Mouse (Mus musculus) spleen, embryonic (tissue): ENCODE results near the gene Fkbp5.

ENCODE experiments used
- CTCF ChIA-PET: fragments of 350-600 bp; sonication (Branson Sonifier 250); formaldehyde crosslinking; loops from one replicate; lab custom pipeline; 2022; lab: Charles Lee

Fkbp5 gene

DNA sequence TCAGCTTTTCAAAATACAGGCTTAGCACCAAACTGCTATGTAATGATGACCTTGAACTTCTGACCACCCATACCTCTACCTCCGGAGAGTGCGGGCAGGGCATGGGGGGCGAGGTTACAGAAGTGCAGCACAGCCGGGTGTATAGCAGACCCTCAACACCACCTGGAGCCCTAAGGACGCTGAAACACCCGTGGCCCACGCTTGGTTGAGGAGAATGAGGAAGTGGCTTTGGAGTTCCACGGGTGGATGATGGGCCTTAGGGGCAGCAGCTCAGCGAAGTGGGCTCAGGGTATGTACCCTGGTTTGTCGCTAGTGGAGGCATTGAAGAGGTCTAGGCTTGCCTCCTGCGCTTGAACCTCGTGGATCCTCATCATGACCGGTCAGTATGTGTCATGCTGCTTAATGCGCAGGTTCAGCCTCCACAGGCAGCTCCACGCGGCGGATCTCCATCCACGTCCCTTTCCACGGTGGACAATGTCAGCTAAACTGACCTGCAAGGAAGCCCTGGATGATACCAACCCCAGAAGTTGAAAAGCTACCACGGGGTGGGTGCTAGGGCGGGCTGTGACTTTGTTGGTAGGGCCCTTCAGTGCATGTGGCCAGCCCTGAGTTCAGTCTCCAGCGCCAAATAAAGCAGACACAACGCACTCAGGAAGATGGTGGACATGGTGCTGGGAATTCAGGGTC is 6.8 kb upstream of the Fkbp5 start:
- CTCF ChIA-PET: interaction anchor here (0.6 to 1.6 kb wide), 6 partner anchors 8 to 120 kb away, joined by 3 to 10 read pairs (median 5); no protein-coding TSS in a partner anchor

DNA sequence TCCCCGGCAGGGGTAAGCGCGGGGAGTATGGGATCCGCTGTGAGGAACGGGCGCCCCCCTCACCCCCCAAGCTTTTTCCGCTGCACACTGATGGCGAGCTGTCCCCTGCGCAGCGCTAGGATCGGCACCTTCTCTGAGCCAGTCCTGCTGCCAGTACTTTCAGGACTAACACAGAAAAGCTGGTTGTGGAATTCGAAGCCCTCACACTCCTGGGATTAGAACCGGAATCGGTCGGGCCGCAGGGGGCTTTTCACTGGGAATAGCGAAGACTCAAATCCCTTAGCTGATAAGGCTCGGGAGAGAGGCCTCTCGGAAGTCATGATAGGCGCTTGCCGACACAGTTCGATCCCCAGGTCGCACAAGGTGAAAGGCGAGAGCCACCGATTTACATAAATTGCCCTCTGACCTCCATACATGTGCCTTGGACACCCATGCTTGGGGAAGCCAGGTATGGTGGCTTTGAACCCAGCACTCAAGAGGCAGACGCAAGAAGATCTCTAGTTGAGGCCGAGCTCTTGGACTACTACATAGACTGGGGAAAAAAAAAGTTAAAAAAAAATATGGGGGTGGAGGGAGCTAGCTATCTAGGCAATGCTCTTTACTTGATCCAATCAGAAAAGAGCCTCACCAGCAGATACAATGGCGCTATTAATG is 6.2 kb upstream of the Fkbp5 start:
- CTCF ChIA-PET: interaction anchor here (0.5 to 1.3 kb wide), 4 partner anchors 9 to 119 kb away, joined by 3 to 12 read pairs (median 3); no protein-coding TSS in a partner anchor

DNA sequence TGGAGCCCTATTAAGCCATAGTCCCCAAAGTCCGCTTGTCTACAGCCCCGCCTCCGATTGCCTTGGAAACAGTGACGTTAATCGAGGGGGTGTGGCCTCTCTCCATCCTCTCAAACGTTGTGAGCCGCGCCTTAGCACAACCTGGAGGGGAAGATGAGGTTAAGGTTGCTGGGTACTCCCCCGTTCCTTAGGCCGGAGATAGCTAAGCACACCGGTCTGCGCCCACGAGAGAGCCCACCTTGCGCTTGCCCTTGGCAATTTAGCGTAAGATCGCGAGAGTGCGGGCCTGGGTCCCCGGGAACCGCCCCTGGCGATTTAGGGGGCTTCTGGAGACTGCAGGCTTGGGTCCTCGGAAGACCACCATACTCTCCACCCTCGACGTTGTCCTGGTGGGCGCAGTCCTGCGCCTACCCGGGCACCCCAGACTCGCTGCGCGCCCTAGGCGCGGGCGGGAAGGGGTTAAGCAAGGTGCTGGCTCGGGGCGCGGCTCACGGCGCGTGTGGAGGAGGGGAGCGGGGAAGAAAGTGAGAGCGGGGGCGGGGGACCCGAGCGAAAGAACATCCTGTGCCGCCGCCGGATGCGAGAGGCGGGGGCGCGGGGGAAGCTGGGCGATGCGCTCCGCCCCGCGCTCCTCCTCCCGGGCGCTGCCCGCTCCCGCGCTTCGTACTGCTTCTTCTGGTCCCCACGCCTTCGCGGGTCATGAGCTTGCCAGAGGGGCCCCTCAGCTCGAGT is 5.5 kb upstream of the Fkbp5 start:
- CTCF ChIA-PET: interaction anchor here (0.5 kb wide), 1 partner anchor 99 kb away, joined by 12 read pairs; no protein-coding TSS in a partner anchor

DNA sequence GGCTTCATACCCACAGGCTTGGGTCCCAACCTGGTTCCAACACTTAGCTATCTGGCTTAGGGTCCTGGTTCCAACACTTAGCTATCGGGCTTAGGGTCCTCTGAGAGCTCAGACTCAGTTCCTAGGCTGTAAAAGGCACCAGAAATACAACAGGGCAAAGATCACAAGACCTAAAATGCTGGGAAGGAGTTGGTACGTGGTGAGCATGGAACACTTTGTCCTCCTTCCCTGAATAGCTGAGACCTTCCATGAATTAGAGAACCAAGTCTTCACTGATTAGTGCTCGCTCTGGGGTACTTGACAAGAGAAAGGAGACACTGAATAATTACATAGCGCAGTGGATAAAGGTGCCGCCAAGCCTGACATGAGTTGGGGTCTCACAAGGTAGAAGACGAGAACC is 4.6 kb upstream of the Fkbp5 start:
- CTCF ChIA-PET: interaction anchor here (0.7 kb wide), 1 partner anchor 190 kb away, joined by 4 read pairs; no protein-coding TSS in a partner anchor

DNA sequence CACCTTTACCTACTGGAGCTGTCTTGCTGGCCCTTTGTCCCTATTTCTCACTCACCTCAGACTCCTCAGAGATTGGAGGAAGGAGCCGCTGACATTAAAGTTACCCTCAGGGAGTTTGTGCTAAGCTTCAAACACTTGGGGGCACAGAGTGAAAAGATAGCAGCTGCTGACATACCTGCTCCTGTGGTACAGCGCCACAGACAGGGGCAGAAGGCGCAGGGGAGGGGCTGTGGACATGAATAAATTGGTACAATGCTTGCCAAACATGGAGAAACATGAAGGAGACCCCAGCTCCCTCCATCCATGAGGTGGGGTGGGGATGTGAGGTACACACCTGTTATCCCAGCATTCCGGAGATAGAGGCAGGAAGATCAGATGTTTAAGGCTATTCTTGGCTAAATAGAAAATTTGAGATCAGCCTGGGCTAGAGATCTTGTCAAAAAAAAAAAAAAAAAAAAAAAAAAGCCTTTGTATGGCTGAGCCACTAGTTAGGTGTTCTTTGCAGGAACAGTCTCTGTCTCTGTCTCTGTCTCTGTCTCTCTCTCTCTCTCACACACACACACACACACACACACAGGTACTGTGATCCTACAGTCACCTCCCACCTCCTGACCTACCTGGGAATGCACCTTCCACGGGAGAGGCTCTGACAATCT is 3.9 kb upstream of the Fkbp5 start:
- CTCF ChIA-PET: interaction anchor here (0.7 kb wide), 2 partner anchors 189 to 971 kb away, joined by 4 to 11 read pairs; no protein-coding TSS in a partner anchor

DNA sequence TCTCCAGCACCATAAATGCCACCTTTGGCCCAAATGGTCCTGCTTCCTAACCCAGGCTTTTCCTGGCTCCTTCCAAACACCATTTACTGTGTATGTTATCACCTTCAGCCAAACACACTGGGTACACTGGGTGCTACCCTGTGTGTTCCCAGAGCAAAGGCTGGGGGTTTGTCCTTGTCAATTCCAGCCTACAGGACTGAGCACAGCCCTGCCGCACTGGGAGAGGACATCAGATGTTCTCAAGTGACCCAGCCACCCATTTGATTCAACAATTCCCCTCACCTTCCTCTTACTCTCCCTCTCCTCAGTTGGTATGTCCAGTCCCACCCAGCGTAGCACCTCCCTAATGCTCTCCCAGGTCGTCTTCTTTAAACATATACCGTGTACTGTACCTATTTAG is 3.2 kb upstream of the Fkbp5 start:
- CTCF ChIA-PET: no interaction called here

DNA sequence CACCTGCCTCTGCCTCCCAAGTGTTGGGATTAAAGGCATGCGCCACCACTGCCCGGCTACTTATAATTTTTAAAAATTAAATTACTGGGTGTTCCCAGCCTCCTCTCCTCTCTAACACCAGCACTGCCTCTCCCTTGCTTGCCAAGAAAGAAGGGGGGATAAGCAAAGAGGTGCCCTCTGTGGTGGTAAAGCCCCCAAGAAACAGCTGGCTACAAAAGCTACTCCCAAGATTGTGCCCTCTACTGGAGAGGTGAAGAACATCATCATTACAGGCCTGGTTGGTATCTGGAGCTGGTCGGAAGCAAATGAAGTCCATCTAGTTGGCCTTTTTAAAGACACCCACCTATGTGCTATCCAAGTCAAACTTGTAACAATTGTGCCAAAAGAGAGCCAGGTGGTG is 2.5 kb upstream of the Fkbp5 start:
- CTCF ChIA-PET: no interaction called here

DNA sequence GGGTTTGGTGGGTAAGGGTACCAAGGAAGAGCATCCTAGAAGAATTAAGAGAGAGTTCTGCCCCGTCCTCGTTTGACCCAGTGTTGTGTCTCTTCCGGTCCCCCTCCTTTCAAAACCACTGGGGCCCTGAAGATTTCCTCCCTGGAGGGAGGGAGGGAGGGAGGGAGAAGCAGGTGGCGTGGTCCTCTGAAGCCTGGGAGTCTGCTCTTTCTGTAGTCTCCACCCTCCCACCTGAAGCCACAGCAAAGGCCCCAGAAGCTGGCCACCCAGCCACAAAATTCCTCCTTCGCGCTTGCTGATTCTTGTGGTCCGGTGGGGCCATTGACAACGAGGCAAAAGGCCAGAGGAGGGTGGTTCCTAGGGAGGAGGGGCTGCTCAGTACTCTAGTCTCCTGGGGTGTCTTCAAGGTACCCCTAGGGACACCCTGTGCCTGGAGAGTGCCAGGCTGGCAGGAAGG is 1.3 kb upstream of the Fkbp5 start:
- CTCF ChIA-PET: interaction anchor here (1.1 kb wide), 1 partner anchor 9 kb away, joined by 3 read pairs; no protein-coding TSS in a partner anchor

DNA sequence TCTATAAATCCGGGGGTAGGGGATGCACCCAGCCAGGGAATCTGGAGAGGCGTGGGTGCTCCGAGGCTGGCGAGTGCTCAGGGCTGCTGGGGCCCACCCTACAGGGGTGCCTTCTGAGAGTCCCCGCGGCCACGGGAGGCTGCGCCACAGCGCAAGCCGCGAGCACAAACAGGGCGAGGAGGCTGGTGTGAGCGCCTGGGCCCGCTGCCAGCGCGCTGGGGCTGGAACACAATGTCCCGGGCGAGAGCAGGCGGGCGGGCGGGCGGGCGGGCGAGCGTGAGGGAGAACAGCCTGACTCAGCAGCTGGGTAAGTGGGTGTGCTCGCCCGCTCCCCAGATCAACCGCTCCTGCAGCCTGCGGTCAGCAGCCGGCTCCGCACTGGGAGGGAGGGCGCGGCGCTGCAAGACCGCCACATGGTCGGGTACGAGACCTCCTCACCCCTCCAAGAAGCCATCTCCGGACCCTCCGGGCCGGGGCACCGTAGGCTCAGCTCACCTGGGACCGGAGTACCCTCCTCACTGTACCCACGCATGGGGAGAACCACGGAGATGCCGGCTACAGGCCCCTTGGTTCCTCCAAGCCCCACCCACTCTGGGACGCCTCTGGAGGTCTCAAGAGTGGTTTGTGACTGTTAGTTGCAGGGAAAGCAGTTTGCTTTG is 758 bp upstream of the Fkbp5 start:
- CTCF ChIA-PET: interaction anchor here (1.1 kb wide), 1 partner anchor 9 kb away, joined by 3 read pairs; no protein-coding TSS in a partner anchor

DNA sequence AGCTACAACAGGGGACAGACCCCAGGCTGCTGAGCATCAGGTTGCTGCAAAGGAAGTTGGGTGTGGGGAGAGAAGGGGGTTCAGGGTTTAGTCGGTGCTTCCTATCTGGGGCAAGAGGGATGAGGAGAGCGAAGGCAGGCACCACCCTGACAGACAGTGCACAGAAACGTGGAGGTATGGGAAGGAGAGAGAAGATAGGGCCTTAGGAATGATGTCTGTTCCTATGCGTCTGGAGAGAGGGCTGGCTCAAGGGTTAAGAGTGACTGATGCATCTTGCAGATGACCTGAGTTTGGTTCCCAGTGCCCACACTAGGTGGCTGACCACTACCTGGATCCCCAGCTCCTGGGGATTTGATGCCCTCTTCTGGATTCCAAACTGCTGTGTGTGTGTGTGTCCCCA is 446 bp downstream of the Fkbp5 start:
- CTCF ChIA-PET: interaction anchor here (0.6 kb wide), 1 partner anchor 52 kb away, joined by 3 read pairs; no protein-coding TSS in a partner anchor

DNA sequence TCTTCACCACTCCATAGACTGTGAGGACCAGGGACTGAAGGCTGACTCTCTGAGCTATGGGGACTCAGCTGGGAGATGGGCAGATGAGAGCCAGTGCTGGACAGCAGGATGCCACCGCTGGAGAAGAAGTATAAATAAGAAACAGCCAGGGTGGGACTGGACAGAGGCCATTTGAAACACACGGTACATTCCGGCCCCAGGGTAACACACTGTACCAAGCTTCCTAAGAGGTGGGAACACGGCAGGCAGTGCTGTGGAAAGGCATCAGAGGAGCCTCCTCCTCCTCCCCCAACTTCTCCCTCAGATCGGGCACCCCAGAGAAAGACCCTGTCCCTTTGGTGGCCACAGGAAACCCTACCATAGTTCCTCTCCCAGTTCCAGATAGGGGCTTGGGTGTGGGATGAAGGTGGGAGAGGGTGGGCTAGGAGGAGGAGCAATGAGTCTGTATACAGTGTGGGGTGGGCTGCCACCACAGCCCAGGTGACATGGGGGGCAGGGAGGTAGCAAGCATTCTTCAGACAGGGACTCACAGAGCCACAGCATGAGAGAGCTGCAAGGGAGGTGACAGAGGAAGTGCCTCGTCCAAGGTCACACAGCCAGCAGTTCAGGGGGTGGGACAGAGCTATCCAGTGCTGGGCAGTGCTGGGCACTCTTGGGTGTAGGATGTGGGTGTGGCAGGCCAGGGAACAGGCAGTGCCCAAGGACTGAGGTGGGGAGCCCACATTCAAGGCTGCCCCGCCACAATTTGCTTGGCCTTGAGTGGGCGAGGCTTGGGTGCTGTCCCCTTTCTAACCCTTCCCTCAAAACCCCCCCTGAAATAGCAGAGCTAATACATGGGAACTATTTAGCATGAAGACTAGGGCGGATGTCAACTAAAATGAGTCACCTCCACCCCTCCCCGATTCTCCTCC is 1.6 kb downstream of the Fkbp5 start:
- CTCF ChIA-PET: interaction anchor here (0.7 kb wide), 2 partner anchors 9 to 1918 kb away, joined by 6 to 7 read pairs; no protein-coding TSS in a partner anchor

DNA sequence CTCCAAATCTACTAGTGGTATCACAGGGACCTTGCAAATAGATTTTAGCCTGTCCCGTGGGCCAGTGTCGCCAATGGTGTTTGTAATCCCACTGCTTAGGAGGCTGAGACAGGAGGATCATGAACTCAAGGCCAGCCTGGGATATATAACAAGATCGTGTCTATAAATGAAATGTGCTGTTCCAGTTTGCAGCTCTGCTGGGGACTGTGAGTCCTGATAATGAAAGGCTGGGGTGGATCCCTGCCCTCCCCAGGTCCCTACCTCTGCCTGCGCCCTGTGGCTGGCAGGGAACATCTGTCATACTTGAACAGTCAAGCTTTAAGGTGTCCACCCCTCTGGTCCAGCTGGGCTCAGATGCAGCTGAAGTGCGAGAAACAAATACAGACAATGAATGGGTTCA is 2.8 kb downstream of the Fkbp5 start:
- CTCF ChIA-PET: interaction anchor here (0.6 to 1.1 kb wide), 2 partner anchors 10 to 312 kb away, joined by 3 to 6 read pairs; no protein-coding TSS in a partner anchor

DNA sequence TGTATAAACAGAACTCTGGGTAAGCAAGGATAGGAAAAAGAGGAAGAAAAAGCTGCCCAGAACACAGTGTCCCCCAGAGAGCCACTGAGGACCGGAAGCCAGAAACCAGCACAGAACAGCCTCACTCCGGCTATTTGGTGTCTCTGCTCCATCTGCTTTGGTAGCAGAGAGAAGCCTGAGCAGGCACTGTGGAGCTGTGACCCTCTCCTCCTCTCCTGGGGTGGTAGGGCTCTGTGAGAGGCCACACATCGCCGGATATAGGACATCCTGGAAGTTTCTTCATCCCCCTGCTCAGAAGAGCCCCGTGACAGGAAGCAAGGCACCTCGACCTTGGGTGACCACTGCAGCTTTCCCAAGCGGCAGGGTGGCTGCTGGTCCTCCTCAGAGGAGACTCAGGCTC is 3.5 kb downstream of the Fkbp5 start:
- CTCF ChIA-PET: no interaction called here

DNA sequence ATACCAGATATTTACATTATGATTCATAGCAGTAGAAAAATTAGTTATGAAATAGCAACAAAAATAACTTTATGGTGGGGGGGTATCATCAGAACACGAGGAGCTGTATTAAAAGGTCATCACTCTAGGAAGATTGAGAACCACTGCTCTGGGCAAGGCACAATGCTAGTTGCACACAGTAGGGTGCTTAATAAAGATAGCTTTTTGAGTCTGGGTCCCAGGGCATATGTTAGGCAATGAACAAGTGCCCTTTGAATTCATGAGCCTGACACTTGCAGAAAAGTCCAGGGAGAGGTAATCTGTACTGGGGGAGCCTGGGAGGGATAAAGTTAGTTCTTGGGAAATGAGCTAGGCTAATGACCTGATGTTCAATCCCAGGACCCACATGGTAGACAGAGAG is 4.0 kb downstream of the Fkbp5 start:
- CTCF ChIA-PET: no interaction called here

DNA sequence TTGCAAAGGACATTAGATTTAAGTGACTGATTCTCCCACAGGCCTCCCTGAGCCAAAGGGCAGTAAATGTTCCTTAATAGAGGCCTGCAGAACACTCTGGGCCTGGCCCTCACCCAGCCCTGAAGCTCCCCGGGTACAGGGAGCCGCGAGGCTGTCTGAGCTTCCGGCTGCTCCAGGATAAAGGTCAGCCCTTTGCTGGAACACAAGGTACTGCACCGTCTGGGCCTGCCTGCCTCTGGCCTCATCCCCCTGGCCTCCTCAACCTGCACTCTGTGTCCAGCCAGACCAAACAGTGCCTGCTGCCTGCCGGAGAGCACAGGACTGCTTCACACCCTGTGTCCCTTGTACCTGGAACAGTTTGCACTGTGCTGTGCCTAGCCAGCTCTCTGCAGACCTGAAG is 4.6 kb downstream of the Fkbp5 start:
- CTCF ChIA-PET: no interaction called here

DNA sequence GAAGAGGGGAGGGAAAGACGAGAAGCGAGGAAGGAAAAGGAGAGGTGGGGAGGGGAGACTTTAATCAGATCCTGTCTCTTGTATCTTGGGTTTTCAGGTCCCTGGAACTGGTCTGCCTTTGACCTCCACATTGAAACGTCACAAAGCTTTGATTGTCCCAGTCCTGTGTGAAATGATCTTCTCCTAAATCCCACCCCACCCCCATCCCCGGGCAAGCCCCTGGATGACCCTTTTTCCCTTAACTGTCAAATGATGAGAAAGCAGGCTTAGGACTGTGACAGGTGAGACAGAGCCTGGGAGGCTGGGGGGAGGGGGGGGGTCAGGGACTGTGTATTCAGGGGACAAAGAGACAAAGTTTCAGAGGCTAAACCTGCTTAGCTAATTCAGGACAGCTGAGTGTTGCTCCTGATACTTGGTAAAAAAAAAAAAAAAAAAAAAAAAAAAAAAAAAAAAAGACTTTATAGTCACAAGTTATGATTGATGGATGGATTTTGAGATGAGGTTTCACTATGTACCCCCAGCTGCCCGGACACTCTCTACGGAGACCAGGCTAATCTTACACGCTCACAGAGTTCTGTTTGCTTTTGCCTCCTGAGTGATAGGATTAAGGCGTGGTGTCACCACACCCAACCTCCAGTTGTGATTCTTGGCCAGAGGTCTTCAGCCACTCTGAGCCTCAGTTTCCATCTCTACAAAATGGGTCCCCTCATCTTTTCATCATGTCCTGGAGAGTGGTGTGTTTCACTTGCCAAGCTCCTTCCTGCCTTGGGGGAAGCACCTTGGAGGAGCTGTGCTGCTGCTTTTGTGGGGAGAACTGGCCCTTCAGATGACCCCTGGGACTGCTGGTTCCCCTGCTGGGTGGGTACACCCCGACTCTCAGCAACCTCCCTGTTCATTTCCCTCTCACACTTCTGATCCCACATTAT is 5.4 kb downstream of the Fkbp5 start:
- CTCF ChIA-PET: no interaction called here

DNA sequence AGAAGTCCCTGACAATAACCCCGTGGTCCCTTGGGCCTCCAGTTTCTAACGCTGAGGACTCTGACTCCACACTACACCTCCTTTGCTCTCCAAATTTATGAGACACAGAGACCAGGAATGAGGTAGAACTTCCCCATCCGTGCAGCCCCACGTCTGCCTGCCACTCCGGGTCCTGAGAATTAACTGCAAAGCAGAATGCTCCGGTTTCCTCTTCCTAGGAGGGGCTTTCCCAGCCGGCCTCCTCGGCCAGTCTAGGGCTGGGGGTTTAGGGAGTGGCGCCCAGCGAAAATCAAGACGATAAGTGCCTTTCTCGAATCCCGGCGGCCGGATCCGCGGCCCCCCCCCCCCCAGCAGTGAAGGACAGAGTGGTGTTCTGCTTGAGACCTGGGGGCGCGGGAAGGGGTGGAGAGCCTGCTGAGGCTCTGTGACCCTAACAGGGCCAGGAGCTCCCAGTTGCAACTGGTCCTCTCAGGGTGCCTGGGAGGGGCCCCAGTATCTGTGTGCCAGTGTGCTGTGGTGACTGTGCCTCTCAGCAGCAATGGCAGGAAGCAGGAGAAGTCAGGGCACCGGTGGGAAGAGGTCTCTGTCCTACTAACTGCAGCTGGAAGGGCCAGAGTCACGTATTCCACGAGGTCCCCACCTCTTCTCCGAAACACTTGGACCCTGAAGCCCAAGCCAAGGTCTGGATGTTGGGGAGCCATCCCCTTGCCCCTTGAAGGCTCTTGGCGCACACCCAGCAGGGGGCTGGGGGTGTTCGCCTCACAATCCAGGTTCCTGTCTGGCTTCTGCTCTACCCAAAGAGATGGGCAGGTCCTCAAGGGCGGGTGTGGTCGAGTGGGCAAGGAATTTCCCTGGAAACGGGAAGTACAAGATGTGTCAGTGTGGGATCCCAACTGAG is 6.6 kb downstream of the Fkbp5 start:
- CTCF ChIA-PET: no interaction called here
